Mouse (Mus musculus) kidney, embryonic 15.5 days (tissue): ENCODE data around the gene Tspan31. TPM values are rescaled to one million over a fixed set of nuclear protein-coding genes. Genes with fewer than 3 reads are reported as not detected.

Experiments used
- ATAC-seq: fragments of 200-750 bp; cut with Nextera tagmentation; replicated peaks from 2 replicates; pipeline ENCODE4 v1.8.0; 2017; ENCODE audit warnings: moderate TSS enrichment; ENCODE audit not compliant: low FRiP score
- H3K27ac ChIP-seq: fragments of 300-500 bp; sonication (generic); 2 replicates; pipeline ENCODE4 v1.5.1; 2015; ENCODE audit warnings: mild to moderate bottlenecking, inconsistent platforms
- H3K27me3 ChIP-seq: fragments of 300-500 bp; sonication (generic); 2 replicates; pipeline ENCODE4 v1.6.1; 2015; ENCODE audit warnings: inconsistent platforms
- H3K36me3 ChIP-seq: fragments of 300-500 bp; sonication (generic); 2 replicates; pipeline ENCODE4 v1.6.1; 2015; ENCODE audit warnings: inconsistent platforms
- H3K4me1 ChIP-seq: fragments of 300-500 bp; sonication (generic); 2 replicates; pipeline ENCODE4 v1.6.1; 2015; ENCODE audit warnings: inconsistent platforms
- H3K4me2 ChIP-seq: fragments of 300-500 bp; sonication (generic); 2 replicates; pipeline ENCODE4 v1.6.1; 2015; ENCODE audit warnings: moderate library complexity, mild to moderate bottlenecking, inconsistent platforms
- H3K4me3 ChIP-seq: fragments of 300-500 bp; sonication (generic); replicated peaks from 2 replicates; pipeline ENCODE4 v1.5.1; 2015; ENCODE audit warnings: mild to moderate bottlenecking, inconsistent platforms
- H3K9ac ChIP-seq: fragments of 300-500 bp; sonication (generic); 2 replicates; pipeline ENCODE4 v1.6.1; 2015; ENCODE audit warnings: mild to moderate bottlenecking, inconsistent platforms
- H3K9me3 ChIP-seq: fragments of 300-500 bp; sonication (generic); replicated peaks from 2 replicates; pipeline ENCODE4 v1.6.1; 2016; ENCODE audit warnings: inconsistent platforms
- WGBS: fragments of 180-500 bp; shearing (Covaris S2); methylation state at CpG from one replicate; pipeline ENCODE4 v1.1.7; 2015; ENCODE audit warnings: mixed read lengths; 5-methylcytosine and 5-hydroxymethylcytosine counted together
- polyA plus RNA-seq: library from polyadenylated mRNA; unstranded; fragments of >200 nt; fragmentation: Nextera tagmentation; extraction: Ambion mirVana; gene quantifications from 2 replicates; pipeline ENCODE4 v1.2.1, GENCODE M21; 2015

Gene Tspan31
- polyA plus RNA-seq, 1 experiment from 2014 or later: 189 TPM

- H3K27me3 ChIP-seq: no peaks in the 10 kb centered on the region
- peak within 1 kb of the TSS; percentile 95 for H3K4me3 ChIP-seq
- no peaks in the 10 kb centered on the region for H3K9me3 ChIP-seq
- H3K36me3 ChIP-seq: peaks cover 39% of the 10 kb centered on the region
- peak; percentile 90 for ATAC-seq
- peak within 1 kb of the TSS; percentile 85 for H3K4me2 ChIP-seq
- peaks cover 15% of the 10 kb centered on the region for H3K4me1 ChIP-seq
- peak within 1 kb of the TSS; percentile 89 for H3K27ac ChIP-seq
- H3K9ac ChIP-seq: peak within 1 kb of the TSS; percentile 89
- WGBS: 5% methylated on average over 56 of the region's 56 CpGs
Measured at GRCm38 (mm10) chr10:127030336-127031296, 39.4 kb downstream of the Tspan31 start, which contains the start of gene Tsfm. TSS of gene Tsfm (minus strand) at chr10:127030840.

- no peak overlapping the region for H3K4me2 ChIP-seq
- no peaks in the 10 kb centered on the region for H3K9me3 ChIP-seq
- H3K4me1 ChIP-seq: no peaks in the 10 kb centered on the region
- no peak for ATAC-seq
- H3K27ac ChIP-seq: no peak overlapping the region
- H3K27me3 ChIP-seq: no peaks in the 10 kb centered on the region
- 66% methylated on average over 16 of the region's 16 CpGs for WGBS
- H3K36me3 ChIP-seq: peaks cover 17% of the 10 kb centered on the region
- no peak overlapping the region for H3K9ac ChIP-seq
- no peak overlapping the region for H3K4me3 ChIP-seq
Measured at GRCm38 (mm10) chr10:127018422-127018821, 51.6 kb downstream of the Tspan31 start.

Other genes starting within 250 kb of the Tspan31 start
- 18.3 and 19.5 TPM in 2 replicates for gene Atp23, start 168.9 kb downstream of the Tspan31 start, polyA plus RNA-seq
- 67.5 and 73.2 TPM in 2 replicates for gene Ctdsp2, start 91.5 kb downstream of the Tspan31 start, polyA plus RNA-seq
- gene Avil, start 69.6 kb downstream of the Tspan31 start, polyA plus RNA-seq: 0.10 and 0.36 TPM in 2 replicates
- 96.4 and 99.7 TPM in 2 replicates for gene Tsfm, start 39.4 kb downstream of the Tspan31 start, polyA plus RNA-seq
- gene Mettl1, start 28.9 kb downstream of the Tspan31 start, polyA plus RNA-seq: 59.4 and 67.4 TPM in 2 replicates
- gene Eef1akmt3, start 28.8 kb downstream of the Tspan31 start, polyA plus RNA-seq: 0.93 and 1.00 TPM in 2 replicates
- 9.9 and 12.3 TPM in 2 replicates for gene Cyp27b1, start 22.0 kb downstream of the Tspan31 start, polyA plus RNA-seq
- gene March9, start 10.1 kb downstream of the Tspan31 start, polyA plus RNA-seq: 1.1 and 1.4 TPM in 2 replicates
- 1,852 and 1,884 TPM in 2 replicates for gene Cdk4, start 6.7 kb downstream of the Tspan31 start, polyA plus RNA-seq
- gene Agap2, start 5.0 kb upstream of the Tspan31 start, polyA plus RNA-seq: 0.04 and 0.42 TPM in 2 replicates
- gene Os9, start 50.9 kb upstream of the Tspan31 start, polyA plus RNA-seq: 88.1 and 94.0 TPM in 2 replicates
- gene B4galnt1, start 95.0 kb upstream of the Tspan31 start, polyA plus RNA-seq: 7.5 and 7.7 TPM in 2 replicates
- 3.1 and 3.3 TPM in 2 replicates for gene Slc26a10, start 110.4 kb upstream of the Tspan31 start, polyA plus RNA-seq
- 40.6 and 52.6 TPM in 2 replicates for gene Arhgef25, start 119.8 kb upstream of the Tspan31 start, polyA plus RNA-seq
- 100 and 129 TPM in 2 replicates for gene Dtx3, start 125.5 kb upstream of the Tspan31 start, polyA plus RNA-seq
- 41.1 and 43.5 TPM in 2 replicates for gene Pip4k2c, start 141.3 kb upstream of the Tspan31 start, polyA plus RNA-seq
- 1.1 and 1.9 TPM in 2 replicates for gene Kif5a, start 193.1 kb upstream of the Tspan31 start, polyA plus RNA-seq
- gene Dctn2, start 196.1 kb upstream of the Tspan31 start, polyA plus RNA-seq: 169 and 189 TPM in 2 replicates
- 15.9 and 16.1 TPM in 2 replicates for gene Mbd6, start 218.8 kb upstream of the Tspan31 start, polyA plus RNA-seq
- 120 and 127 TPM in 2 replicates for gene Mars, start 241.5 kb upstream of the Tspan31 start, polyA plus RNA-seq